Mouse (Mus musculus) heart, adult 2 months (tissue): ENCODE measurements around the gene Spred2. TPM values are rescaled to one million over a fixed set of nuclear protein-coding genes. Genes with fewer than 3 reads are reported as not detected.

ENCODE experiments used
- DNase-seq, 2 experiments: peaks; one replicate each; pipeline ENCODE4 v3.0.0; 2021
- H3K27ac ChIP-seq: fragments of 200-600 bp; 2 replicates; pipeline ENCODE4 v1.8.1; 2022
- H3K27me3 ChIP-seq: fragments of 200-500 bp; 2 replicates; pipeline ENCODE4 v1.6.1; 2012; ENCODE audit warnings: mild to moderate bottlenecking, low read length, inconsistent platforms, mixed read lengths; ENCODE audit not compliant: control insufficient read depth, insufficient read depth
- H3K36me3 ChIP-seq: fragments of 200-500 bp; 2 replicates; pipeline ENCODE4 v1.6.1; 2012; ENCODE audit warnings: low read length, inconsistent platforms; ENCODE audit not compliant: control insufficient read depth, insufficient read depth
- H3K4me1 ChIP-seq: fragments of 200-500 bp; 2 replicates; pipeline ENCODE4 v1.6.1; 2011; ENCODE audit warnings: low read length; ENCODE audit not compliant: control insufficient read depth, insufficient read depth
- H3K4me3 ChIP-seq: fragments of 200-600 bp; 2 replicates; pipeline ENCODE4 v1.8.1; 2022
- H3K79me2 ChIP-seq: fragments of 200-500 bp; replicated peaks from 2 replicates; pipeline ENCODE4 v1.6.1; 2012; ENCODE audit warnings: mild to moderate bottlenecking, inconsistent platforms, low read length, moderate library complexity, mixed read lengths; ENCODE audit not compliant: control insufficient read depth, insufficient read depth
- H3K9ac ChIP-seq: fragments of 200-500 bp; 2 replicates; pipeline ENCODE4 v1.6.1; 2012; ENCODE audit warnings: low read depth, mild to moderate bottlenecking, control low read depth, inconsistent platforms, low read length, mixed read lengths
- CTCF ChIP-seq: fragments of 200-600 bp; IDR thresholded peaks from 2 replicates; pipeline ENCODE4 v1.8.1; 2022; ENCODE audit warnings: antibody characterized with exemption, mild to moderate bottlenecking, moderate library complexity
- EP300 ChIP-seq: fragments of 200-500 bp; IDR thresholded peaks from 2 replicates; pipeline ENCODE4 v1.6.1; 2011; ENCODE audit warnings: low read depth, low read length, control low read depth; ENCODE audit not compliant: insufficient read depth
- POLR2A ChIP-seq: fragments of 200-500 bp; IDR thresholded peaks from 2 replicates; pipeline ENCODE4 v1.6.1; 2011; ENCODE audit warnings: mild to moderate bottlenecking, low read depth, low read length, control low read depth; ENCODE audit not compliant: insufficient read depth
- WGBS: fragments of 180-500 bp; shearing (Covaris S2); methylation state at CpG from one replicate; pipeline ENCODE4 v1.1.7; 2018; 5-methylcytosine and 5-hydroxymethylcytosine counted together
- intact Hi-C: fragments of 180-260 bp; cut with DNase I; formaldehyde crosslinking; loops from one replicate; pipeline ENCODE4 v1.15.1; 2025
- polyA plus RNA-seq: library from polyadenylated mRNA; depleted of rRNA; stranded (reverse); fragments of >200 nt; gene quantifications from 2 replicates; pipeline ENCODE4 v1.2.3, GENCODE M21; 2012; rRNA removed
- total RNA-seq, 2 experiments: library from RNA; stranded (reverse); gene quantifications; 2 replicates each; pipeline ENCODE4 v1.2.3; 2021

Spred2 gene
- total and polyA plus RNA-seq, 3 experiments = 18.5 to 22.1 (median 22.0) TPM

GRCm38 (mm10) chr11:20064926-20065325 is 140.8 kb downstream of the Spred2 start:
- TF ChIP-seq POLR2A = no peak
- TF ChIP-seq EP300 = no peak
- no peak for TF ChIP-seq CTCF

GRCm38 (mm10) chr11:20066106-20066505 is 141.9 kb downstream of the Spred2 start:
- Histone ChIP-seq H3K9ac (no peak overlapping the region), H3K27ac (no peak overlapping the region)
- WGBS = 83% methylated on average over 1 of the region's 1 CpGs

More at GRCm38 (mm10) chr11:20064926-20065325, 140.8 kb downstream of the Spred2 start:
- 85% methylated on average over 2 of the region's 2 CpGs for WGBS
- no peak overlapping the region for H3K9ac ChIP-seq
- H3K4me1 ChIP-seq = no peaks in the 10 kb centered on the region
- H3K27me3 ChIP-seq = no peaks in the 10 kb centered on the region
- intact Hi-C loops = no loop called here
- no peak overlapping the region for H3K27ac ChIP-seq
- H3K79me2 ChIP-seq = no peaks in the 10 kb centered on the region
- DNase-seq = no peak
- H3K36me3 ChIP-seq = no peaks in the 10 kb centered on the region; the same call in 1 of the 2 replicates
- H3K4me3 ChIP-seq = no peak overlapping the region

GRCm38 (mm10) chr11:20067521-20067920 is 143.3 kb downstream of the Spred2 start:
- no peak for DNase-seq
- intact Hi-C loops = no loop called here
- Histone ChIP-seq H3K36me3 (peaks cover 2% of the 10 kb centered on the region), H3K9ac (no peak overlapping the region), H3K27ac (no peak overlapping the region), H3K27me3 (no peaks in the 10 kb centered on the region), H3K4me3 (no peak overlapping the region), H3K4me1 (no peaks in the 10 kb centered on the region), H3K79me2 (no peaks in the 10 kb centered on the region)
- TF ChIP-seq POLR2A (no peak), CTCF (peak; percentile 66)
- 31% methylated on average over 1 of the region's 1 CpGs for WGBS

More at GRCm38 (mm10) chr11:20066106-20066505, 141.9 kb downstream of the Spred2 start:
- no peak overlapping the region for H3K4me3 ChIP-seq
- TF ChIP-seq POLR2A (no peak), CTCF (no peak)
- no peak for DNase-seq
- no peaks in the 10 kb centered on the region for H3K27me3 ChIP-seq
- H3K79me2 ChIP-seq = no peaks in the 10 kb centered on the region
- no peaks in the 10 kb centered on the region for H3K4me1 ChIP-seq
- intact Hi-C loops = no loop called here
- peaks cover 2% of the 10 kb centered on the region for H3K36me3 ChIP-seq

GRCm38 (mm10) chr11:20068346-20069004 is 144.3 kb downstream of the Spred2 start:
- WGBS = 95% methylated on average over 6 of the region's 6 CpGs
- peaks cover 2% of the 10 kb centered on the region for H3K36me3 ChIP-seq
- no peak overlapping the region for H3K4me3 ChIP-seq

GRCm38 (mm10) chr11:20072174-20072573 is 148.0 kb downstream of the Spred2 start:
- H3K27me3 ChIP-seq = no peaks in the 10 kb centered on the region
- TF ChIP-seq POLR2A (no peak), EP300 (no peak), CTCF (peak; percentile 84)
- H3K4me1 ChIP-seq = no peaks in the 10 kb centered on the region
- no peak overlapping the region for H3K27ac ChIP-seq
- no peak overlapping the region for H3K4me3 ChIP-seq
- H3K36me3 ChIP-seq = peaks cover 2% of the 10 kb centered on the region
- no peak overlapping the region for H3K9ac ChIP-seq
- 74% methylated on average over 3 of the region's 3 CpGs for WGBS
- intact Hi-C loops = loop anchor here (2.0 kb wide), 3 partner anchors 151 to 249 kb away; no protein-coding TSS in a partner anchor
- no peaks in the 10 kb centered on the region for H3K79me2 ChIP-seq
- no peak for DNase-seq

More at GRCm38 (mm10) chr11:20068346-20069004, 144.3 kb downstream of the Spred2 start:
- intact Hi-C loops = no loop called here
- no peaks in the 10 kb centered on the region for H3K79me2 ChIP-seq
- no peaks in the 10 kb centered on the region for H3K4me1 ChIP-seq
- no peak overlapping the region for H3K27ac ChIP-seq
- TF ChIP-seq CTCF (no peak), EP300 (no peak), POLR2A (no peak)
- no peak overlapping the region for H3K9ac ChIP-seq
- no peak for DNase-seq
- H3K27me3 ChIP-seq = no peaks in the 10 kb centered on the region

- H3K27me3 ChIP-seq = no peaks in the 10 kb centered on the region
- WGBS = 91% methylated on average over 5 of the region's 5 CpGs
- H3K79me2 ChIP-seq = no peaks in the 10 kb centered on the region
- H3K27ac ChIP-seq = no peak overlapping the region
- H3K9ac ChIP-seq = no peak overlapping the region
- peaks cover 2% of the 10 kb centered on the region for H3K36me3 ChIP-seq
- intact Hi-C loops = loop anchor here (2.0 kb wide), 3 partner anchors 152 to 250 kb away; no protein-coding TSS in a partner anchor
- DNase-seq = no peak
- no peaks in the 10 kb centered on the region for H3K4me1 ChIP-seq
- TF ChIP-seq POLR2A = no peak
- no peak for TF ChIP-seq CTCF
- TF ChIP-seq EP300 = no peak
- H3K4me3 ChIP-seq = no peak overlapping the region
These were observed 148.7 kb downstream of the Spred2 start for GRCm38 (mm10) chr11:20072826-20073225.

Other genes with a start within 250 kb of the Spred2 start
- 10 to 100 TPM; 71.7 to 75.8 TPM for gene Actr2, start 188.5 kb downstream of the Spred2 start, total RNA-seq
- gene Actr2, start 188.5 kb downstream of the Spred2 start, polyA plus RNA-seq = 18.1 and 34.5 TPM in 2 replicates